Mouse (Mus musculus): Measurements from ENCODE around the gene Mfsd9. TPM values are rescaled to one million over a fixed set of nuclear protein-coding genes. Genes with fewer than 3 reads are reported as not detected.
A peak's percentile ranks its signal among the peaks of the same experiment; 100 is the strongest.

Gene Mfsd9
- total RNA-seq (2018; cell fraction: chromatin; rRNA removed): 1 to 10 TPM in 15 of 26 experiments, under 1 TPM in 9, not detected in 2; 0.30 to 5.3 (median 1.6) TPM
- 1 to 10 TPM; 2.4 to 6.9 (median 4.9) TPM for total RNA-seq (2018; cell fraction: cytosol; rRNA removed)
- 1 to 10 TPM in 25 of 26 experiments, under 1 TPM in 1; 0.96 to 6.9 (median 3.2) TPM for total RNA-seq (2018; cell fraction: nucleus; rRNA removed)
- 3.8 to 4.1 TPM (median 3.8 TPM) in 3 replicates for polyA plus RNA-seq (2018)

- H3K79me2 ChIP-seq (ENCODE audit: inconsistent target): no peaks in the 10 kb centered on the region
- 3% methylated on average over 34 of the region's 38 CpGs for WGBS (ENCODE audit: missing documents)
- H3K36me3 ChIP-seq (ENCODE audit: inconsistent target): no peaks in the 10 kb centered on the region
- peak within 1 kb of the TSS; percentile 78 for H3K4me3 ChIP-seq (ENCODE audit: inconsistent target)
- peak within 1 kb of the TSS; percentile 18; the same call in 1 of the 2 replicates for H3K27ac ChIP-seq
These were observed at the start of gene Mfsd9 for GRCm38 (mm10) chr1:40790324-40791141. TSS of gene Mfsd9 (minus strand) at chr1:40790687.

DNA sequence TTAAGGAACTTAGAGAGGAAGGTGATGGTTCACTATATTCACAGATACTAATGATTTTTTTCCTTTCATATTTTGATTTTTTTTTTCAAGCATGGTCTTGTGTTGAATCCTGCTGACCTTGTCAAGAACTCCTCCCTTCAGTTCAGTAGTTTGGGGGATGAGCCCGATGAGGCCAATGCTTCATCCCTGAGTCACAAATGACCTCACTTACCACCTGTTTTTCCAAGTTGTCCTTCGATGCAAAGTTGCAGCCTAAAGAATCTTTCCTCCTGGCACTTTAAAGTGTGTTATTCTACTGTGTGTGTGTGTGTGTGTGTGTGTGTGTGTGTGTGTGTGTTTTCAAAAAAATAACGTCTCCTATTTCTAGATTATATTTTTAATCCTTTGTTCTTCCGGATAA is 45.0 kb upstream of the Mfsd9 start:
- Histone ChIP-seq H3K79me2 (ENCODE audit: inconsistent target) (no peaks in the 10 kb centered on the region), H3K36me3 (ENCODE audit: inconsistent target) (no peaks in the 10 kb centered on the region), H3K4me3 (ENCODE audit: inconsistent target) (no peak overlapping the region), H3K27ac (no peak overlapping the region)
- WGBS (ENCODE audit: missing documents): 100% methylated on average over 3 of the region's 4 CpGs

GRCm38 (mm10) chr1:40830712-40831507 is 40.4 kb upstream of the Mfsd9 start:
- no peak overlapping the region for H3K27ac ChIP-seq

GRCm38 (mm10) chr1:40829213-40829914 is 38.9 kb upstream of the Mfsd9 start:
- 49% methylated on average over 10 of the region's 10 CpGs for WGBS (ENCODE audit: missing documents)
- Histone ChIP-seq H3K36me3 (ENCODE audit: inconsistent target) (no peaks in the 10 kb centered on the region), H3K79me2 (ENCODE audit: inconsistent target) (no peaks in the 10 kb centered on the region), H3K27ac (no peak overlapping the region), H3K4me3 (ENCODE audit: inconsistent target) (no peak overlapping the region)

More at GRCm38 (mm10) chr1:40830712-40831507, 40.4 kb upstream of the Mfsd9 start:
- no peaks in the 10 kb centered on the region for H3K79me2 ChIP-seq (ENCODE audit: inconsistent target)
- WGBS (ENCODE audit: missing documents): 88% methylated on average over 4 of the region's 4 CpGs
- no peaks in the 10 kb centered on the region for H3K36me3 ChIP-seq (ENCODE audit: inconsistent target)
- H3K4me3 ChIP-seq (ENCODE audit: inconsistent target): no peak overlapping the region

- Histone ChIP-seq H3K4me3 (ENCODE audit: inconsistent target) (no peak overlapping the region), H3K36me3 (ENCODE audit: inconsistent target) (no peaks in the 10 kb centered on the region), H3K79me2 (ENCODE audit: inconsistent target) (no peaks in the 10 kb centered on the region), H3K27ac (no peak overlapping the region)
- 93% methylated on average over 7 of the region's 7 CpGs for WGBS (ENCODE audit: missing documents)
These were observed 35.3 kb upstream of the Mfsd9 start for GRCm38 (mm10) chr1:40825826-40826225.

DNA sequence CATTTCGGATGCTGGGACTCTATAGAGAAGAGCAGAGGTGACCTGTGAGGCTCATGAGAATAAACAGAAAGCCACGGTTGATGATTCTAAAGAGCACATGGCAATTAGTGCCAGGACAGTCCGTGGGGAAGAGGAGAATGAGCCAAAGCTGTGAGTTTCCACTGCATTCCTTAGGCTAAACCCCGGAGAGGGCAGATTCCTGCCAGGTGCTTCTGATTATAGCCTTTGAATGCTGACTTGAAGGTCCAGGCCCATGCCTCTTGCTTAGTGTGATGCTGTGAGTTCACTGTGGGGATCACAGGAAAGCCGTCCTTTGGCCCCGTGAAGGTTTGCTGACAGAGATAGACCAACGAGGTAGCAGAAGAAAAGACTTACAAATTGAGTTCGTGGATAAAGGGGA is 34.4 kb upstream of the Mfsd9 start:
- Histone ChIP-seq H3K27ac (no peak overlapping the region), H3K79me2 (ENCODE audit: inconsistent target) (no peaks in the 10 kb centered on the region), H3K36me3 (ENCODE audit: inconsistent target) (no peaks in the 10 kb centered on the region), H3K4me3 (ENCODE audit: inconsistent target) (no peak overlapping the region)
- WGBS (ENCODE audit: missing documents): 84% methylated on average over 8 of the region's 8 CpGs

DNA sequence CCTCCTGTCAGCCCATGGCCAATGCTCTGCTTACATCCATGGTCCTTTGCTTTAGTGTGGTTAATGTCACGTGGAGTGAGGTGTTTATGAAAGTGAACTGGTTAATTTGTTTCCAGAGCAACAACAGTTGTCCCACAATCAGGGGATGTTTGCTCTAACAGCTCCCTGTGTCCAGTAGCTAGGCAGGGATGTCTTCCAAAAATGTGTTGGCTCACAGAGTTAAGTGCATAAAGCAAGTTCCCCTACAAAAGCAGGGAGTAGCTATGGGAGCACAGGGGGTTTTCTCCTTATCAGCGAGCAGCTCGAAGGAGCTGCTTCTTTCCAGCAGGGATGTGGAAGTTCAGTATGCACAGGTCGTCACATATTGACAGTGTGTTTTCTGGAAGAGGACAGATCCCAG is 34.0 kb upstream of the Mfsd9 start:
- no peak overlapping the region for H3K4me3 ChIP-seq (ENCODE audit: inconsistent target)
- no peak overlapping the region for H3K27ac ChIP-seq
- H3K36me3 ChIP-seq (ENCODE audit: inconsistent target): no peaks in the 10 kb centered on the region
- WGBS (ENCODE audit: missing documents): 84% methylated on average over 3 of the region's 4 CpGs
- no peaks in the 10 kb centered on the region for H3K79me2 ChIP-seq (ENCODE audit: inconsistent target)

- WGBS (ENCODE audit: missing documents): 68% methylated on average over 16 of the region's 16 CpGs
- H3K4me3 ChIP-seq (ENCODE audit: inconsistent target): no peak overlapping the region
- no peaks in the 10 kb centered on the region for H3K79me2 ChIP-seq (ENCODE audit: inconsistent target)
- no peak overlapping the region for H3K27ac ChIP-seq
- H3K36me3 ChIP-seq (ENCODE audit: inconsistent target): no peaks in the 10 kb centered on the region
These were observed 24.8 kb upstream of the Mfsd9 start for GRCm38 (mm10) chr1:40815071-40815845.

GRCm38 (mm10) chr1:40808643-40809042 is 18.2 kb upstream of the Mfsd9 start:
- no peaks in the 10 kb centered on the region for H3K79me2 ChIP-seq (ENCODE audit: inconsistent target)
- no peak overlapping the region for H3K4me3 ChIP-seq (ENCODE audit: inconsistent target)
- H3K36me3 ChIP-seq (ENCODE audit: inconsistent target): no peaks in the 10 kb centered on the region
- H3K27ac ChIP-seq: no peak overlapping the region
- WGBS (ENCODE audit: missing documents): 86% methylated on average over 3 of the region's 3 CpGs

- Histone ChIP-seq H3K27ac (no peak overlapping the region), H3K36me3 (ENCODE audit: inconsistent target) (no peaks in the 10 kb centered on the region), H3K4me3 (ENCODE audit: inconsistent target) (no peak overlapping the region), H3K79me2 (ENCODE audit: inconsistent target) (no peaks in the 10 kb centered on the region)
- 90% methylated on average over 11 of the region's 11 CpGs for WGBS (ENCODE audit: missing documents)
These were observed 15.4 kb upstream of the Mfsd9 start for GRCm38 (mm10) chr1:40805891-40806290.

- WGBS (ENCODE audit: missing documents): 80% methylated on average over 9 of the region's 9 CpGs
- no peaks in the 10 kb centered on the region for H3K36me3 ChIP-seq (ENCODE audit: inconsistent target)
- H3K4me3 ChIP-seq (ENCODE audit: inconsistent target): no peak within 1 kb of the TSS
- no peak within 1 kb of the TSS for H3K27ac ChIP-seq
- H3K79me2 ChIP-seq (ENCODE audit: inconsistent target): no peaks in the 10 kb centered on the region
These were observed 14.9 kb upstream of the Mfsd9 start, which contains the start of gene Tmem182 for GRCm38 (mm10) chr1:40805351-40805750. TSS of gene Tmem182 (plus strand) at chr1:40805601.

GRCm38 (mm10) chr1:40804118-40804517 is 13.6 kb upstream of the Mfsd9 start:
- Histone ChIP-seq H3K36me3 (ENCODE audit: inconsistent target) (no peaks in the 10 kb centered on the region), H3K27ac (no peak overlapping the region), H3K79me2 (ENCODE audit: inconsistent target) (no peaks in the 10 kb centered on the region), H3K4me3 (ENCODE audit: inconsistent target) (no peak overlapping the region)
- 91% methylated on average over 12 of the region's 12 CpGs for WGBS (ENCODE audit: missing documents)

DNA sequence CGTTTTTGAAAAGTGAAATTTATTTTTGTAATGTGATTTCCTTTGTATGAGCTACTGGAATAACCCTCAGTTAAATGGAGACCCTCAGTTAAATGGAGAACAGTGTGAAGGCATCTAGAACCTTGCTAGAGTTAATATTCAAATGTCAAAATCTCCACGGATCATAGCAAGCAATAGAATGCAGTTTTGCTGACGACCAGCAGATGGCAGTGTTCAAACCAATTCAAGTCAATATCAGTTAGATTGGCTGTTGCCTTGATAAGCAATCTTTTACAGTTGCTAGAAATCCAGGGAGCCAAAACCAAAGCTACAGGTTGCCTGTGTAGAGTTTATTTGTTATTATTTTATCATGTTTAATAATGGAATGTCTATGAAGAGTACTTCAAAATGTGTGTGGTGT is 12.3 kb upstream of the Mfsd9 start:
- Histone ChIP-seq H3K4me3 (ENCODE audit: inconsistent target) (no peak overlapping the region), H3K36me3 (ENCODE audit: inconsistent target) (no peaks in the 10 kb centered on the region), H3K27ac (no peak overlapping the region), H3K79me2 (ENCODE audit: inconsistent target) (no peaks in the 10 kb centered on the region)
- 24% methylated on average over 3 of the region's 3 CpGs for WGBS (ENCODE audit: missing documents)

DNA sequence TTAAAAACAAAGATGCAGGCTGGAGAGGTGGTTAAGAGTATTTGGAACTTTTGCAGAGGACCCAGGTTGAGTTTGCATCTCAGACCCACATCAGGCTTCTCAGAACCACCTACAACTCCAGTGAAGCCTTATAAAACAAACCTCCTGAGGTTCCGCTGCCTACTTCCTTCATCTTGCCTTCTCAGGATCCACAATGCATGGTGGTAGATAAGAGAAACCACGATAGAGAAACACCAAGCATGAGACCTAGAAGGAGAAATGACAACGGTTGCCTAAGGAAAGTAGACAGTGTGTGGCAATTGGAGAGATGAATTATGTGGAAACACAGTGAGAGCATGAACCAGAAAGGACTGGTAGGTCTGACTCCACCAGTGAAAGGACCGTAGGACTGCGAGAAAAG is 10.4 kb upstream of the Mfsd9 start:
- Histone ChIP-seq H3K36me3 (ENCODE audit: inconsistent target) (no peaks in the 10 kb centered on the region), H3K79me2 (ENCODE audit: inconsistent target) (no peaks in the 10 kb centered on the region), H3K27ac (no peak overlapping the region), H3K4me3 (ENCODE audit: inconsistent target) (no peak overlapping the region)
- WGBS (ENCODE audit: missing documents): 49% methylated on average over 5 of the region's 5 CpGs

Data from macrophage (primary cell).